Mouse (Mus musculus) cerebellum, postnatal 10 days (tissue): Measurements from ENCODE around the gene Aqp2.

Source experiments
- DNase-seq, 2 experiments: peaks; one replicate each; pipeline ENCODE4 v3.0.0; 2021; ENCODE audit warnings: mixed read lengths in 2 of 2

Gene Aqp2

DNA sequence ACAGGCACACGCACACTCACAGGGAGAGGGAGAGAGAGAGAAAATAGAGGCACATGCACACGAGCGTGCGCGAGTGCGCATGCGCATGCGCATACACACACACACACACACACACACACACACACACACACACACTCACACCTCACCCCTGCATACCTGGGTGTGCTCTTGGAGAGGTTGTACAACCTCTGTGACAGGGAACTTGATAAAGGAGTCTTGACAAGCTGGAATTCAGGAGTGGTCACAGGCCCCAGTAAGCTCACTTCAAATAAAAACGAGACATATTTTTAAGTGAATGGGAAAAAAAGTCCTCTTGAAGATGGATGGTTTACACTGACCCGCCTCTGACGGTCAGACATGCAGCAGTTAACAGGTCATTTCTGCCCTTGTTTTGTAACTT, 43.2 kb downstream of the Aqp2 start:
- no peak for DNase-seq

DNA sequence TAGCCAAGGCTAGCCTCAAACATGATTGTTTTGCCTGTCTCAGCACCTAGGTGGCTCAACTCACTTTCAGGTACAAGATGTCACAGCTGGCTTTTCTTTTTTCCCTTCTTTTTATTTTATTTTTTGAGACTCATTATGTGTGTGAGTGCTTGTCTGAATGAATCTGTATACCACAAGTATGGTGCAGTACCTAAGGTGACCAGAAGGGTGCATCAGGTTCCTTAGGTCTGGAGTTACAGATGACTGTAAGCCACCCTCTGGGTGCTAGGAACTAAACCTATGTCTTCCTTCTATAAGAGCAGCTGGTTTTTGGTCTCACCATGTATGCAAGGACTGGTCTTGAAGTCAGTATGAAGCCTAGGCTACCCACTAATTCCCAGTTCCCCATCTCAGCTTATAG, 52.8 kb downstream of the Aqp2 start:
- no peak for DNase-seq
